Mouse (Mus musculus) gonadal fat pad, adult 2 months (tissue): ENCODE measurements around the gene Prkg1. TPM values are rescaled to one million over a fixed set of nuclear protein-coding genes. Genes with fewer than 3 reads are reported as not detected.

Experiments
- DNase-seq: peaks from one replicate; pipeline ENCODE4 v3.0.0-alpha.2; 2012; ENCODE audit warnings: low read depth
- polyA plus RNA-seq: library from polyadenylated mRNA; depleted of rRNA; stranded (reverse); fragments of >200 nt; gene quantifications from 2 replicates; pipeline ENCODE4 v1.2.3, GENCODE M21; 2012

The Prkg1 gene
- polyA plus RNA-seq, 1 experiment: 2.2 TPM

GRCm38 (mm10) chr19:31046601-31047000 lies 718.2 kb downstream of the Prkg1 start:
- no peak for DNase-seq

- no peak for DNase-seq
These were observed 723.6 kb downstream of the Prkg1 start for GRCm38 (mm10) chr19:31040948-31041847.

GRCm38 (mm10) chr19:31038951-31039350 lies 725.9 kb downstream of the Prkg1 start:
- DNase-seq: no peak

- no peak for DNase-seq
These were observed 733.2 kb downstream of the Prkg1 start for GRCm38 (mm10) chr19:31031596-31031995.

- no peak for DNase-seq
These were observed 738.0 kb downstream of the Prkg1 start for GRCm38 (mm10) chr19:31026797-31027196.

- DNase-seq: no peak
These were observed 753.2 kb downstream of the Prkg1 start for GRCm38 (mm10) chr19:31011528-31012133.

- DNase-seq: no peak
These were observed 766.3 kb downstream of the Prkg1 start for GRCm38 (mm10) chr19:30998572-30998971.

- DNase-seq: no peak
These were observed 774.4 kb downstream of the Prkg1 start for GRCm38 (mm10) chr19:30990390-30990789.

- DNase-seq: no peak
These were observed 782.4 kb downstream of the Prkg1 start for GRCm38 (mm10) chr19:30982436-30982835.

GRCm38 (mm10) chr19:30978096-30978495 lies 786.7 kb downstream of the Prkg1 start:
- DNase-seq: no peak

- DNase-seq: no peak
These were observed 814.2 kb downstream of the Prkg1 start for GRCm38 (mm10) chr19:30950610-30951009.

- DNase-seq: no peak
These were observed 816.6 kb downstream of the Prkg1 start for GRCm38 (mm10) chr19:30948202-30948601.

GRCm38 (mm10) chr19:30942369-30942992 lies 822.4 kb downstream of the Prkg1 start:
- DNase-seq: no peak

GRCm38 (mm10) chr19:30938058-30938457 lies 826.8 kb downstream of the Prkg1 start:
- DNase-seq: no peak

GRCm38 (mm10) chr19:30931469-30932192 lies 833.2 kb downstream of the Prkg1 start:
- DNase-seq: no peak

- no peak for DNase-seq
These were observed 840.8 kb downstream of the Prkg1 start for GRCm38 (mm10) chr19:30924032-30924431.

GRCm38 (mm10) chr19:30902290-30902689 lies 862.5 kb downstream of the Prkg1 start:
- DNase-seq: no peak

- no peak for DNase-seq
These were observed 863.8 kb downstream of the Prkg1 start for GRCm38 (mm10) chr19:30901025-30901424.

- DNase-seq: no peak
These were observed 874.5 kb downstream of the Prkg1 start for GRCm38 (mm10) chr19:30890377-30890776.

GRCm38 (mm10) chr19:30889851-30890250 lies 875.0 kb downstream of the Prkg1 start:
- no peak for DNase-seq

- no peak for DNase-seq
These were observed 903.4 kb downstream of the Prkg1 start for GRCm38 (mm10) chr19:30861441-30861840.

- DNase-seq: no peak
These were observed 913.8 kb downstream of the Prkg1 start for GRCm38 (mm10) chr19:30851023-30851422.
